Mouse (Mus musculus) midbrain, embryonic 13.5 days (tissue): ENCODE results near the gene Styxl1. TPM values are rescaled to one million over a fixed set of nuclear protein-coding genes. Genes with fewer than 3 reads are reported as not detected.

Experiments used
- ATAC-seq: fragments of 200-750 bp; cut with Nextera tagmentation; 2 replicates; pipeline ENCODE4 v1.8.0; 2017; ENCODE audit warnings: mild to moderate bottlenecking, moderate TSS enrichment, moderate library complexity
- H3K27ac ChIP-seq: fragments of 300-500 bp; sonication (generic); 2 replicates; pipeline ENCODE4 v1.5.1; 2015; ENCODE audit warnings: inconsistent platforms, mild to moderate bottlenecking, moderate library complexity
- H3K27me3 ChIP-seq: fragments of 300-500 bp; sonication (generic); 2 replicates; pipeline ENCODE4 v1.6.1; 2015; ENCODE audit warnings: mild to moderate bottlenecking, inconsistent platforms
- H3K36me3 ChIP-seq: fragments of 300-500 bp; sonication (generic); 2 replicates; pipeline ENCODE4 v1.6.1; 2015; ENCODE audit warnings: mild to moderate bottlenecking, inconsistent platforms
- H3K4me1 ChIP-seq: fragments of 300-500 bp; sonication (generic); replicated peaks from 2 replicates; pipeline ENCODE4 v1.6.1; 2015; ENCODE audit warnings: inconsistent platforms
- H3K4me2 ChIP-seq: fragments of 300-500 bp; sonication (generic); replicated peaks from 2 replicates; pipeline ENCODE4 v1.6.1; 2015; ENCODE audit warnings: moderate library complexity, mild to moderate bottlenecking, inconsistent platforms
- H3K4me3 ChIP-seq: fragments of 300-500 bp; sonication (generic); replicated peaks from 2 replicates; pipeline ENCODE4 v1.5.1; 2015; ENCODE audit warnings: mild to moderate bottlenecking, inconsistent platforms
- H3K9ac ChIP-seq: fragments of 300-500 bp; sonication (generic); replicated peaks from 2 replicates; pipeline ENCODE4 v1.6.1; 2015; ENCODE audit warnings: mild to moderate bottlenecking, inconsistent platforms
- H3K9me3 ChIP-seq: fragments of 300-500 bp; sonication (generic); 2 replicates; pipeline ENCODE4 v1.6.1; 2016; ENCODE audit warnings: mild to moderate bottlenecking, inconsistent platforms
- WGBS: fragments of 180-500 bp; shearing (Covaris S2); methylation state at CpG from one replicate; pipeline ENCODE4 v1.1.7; 2015; 5-methylcytosine and 5-hydroxymethylcytosine counted together
- polyA plus RNA-seq: library from polyadenylated mRNA; unstranded; fragments of >200 nt; fragmentation: Nextera tagmentation; extraction: Ambion mirVana; gene quantifications from 2 replicates; pipeline ENCODE4 v1.2.1, GENCODE M21; 2015

The Styxl1 gene
- polyA plus RNA-seq, 1 experiment from 2014 or later = 0.34 TPM

GRCm38 (mm10) chr5:135723165-135723751, 54.9 kb downstream of the Styxl1 start:
- WGBS = 78% methylated on average over 3 of the region's 3 CpGs
- H3K4me2 ChIP-seq = no peak overlapping the region
- H3K36me3 ChIP-seq = peaks cover 13% of the 10 kb centered on the region
- no peak overlapping the region for H3K4me3 ChIP-seq
- no peaks in the 10 kb centered on the region for H3K27me3 ChIP-seq
- ATAC-seq = no peak
- H3K9me3 ChIP-seq = no peaks in the 10 kb centered on the region
- no peak overlapping the region for H3K9ac ChIP-seq
- peaks cover 53% of the 10 kb centered on the region for H3K4me1 ChIP-seq
- no peak overlapping the region for H3K27ac ChIP-seq

GRCm38 (mm10) chr5:135722121-135722520, 56.1 kb downstream of the Styxl1 start:
- H3K27me3 ChIP-seq = no peaks in the 10 kb centered on the region
- no peak for ATAC-seq
- peaks cover 41% of the 10 kb centered on the region for H3K4me1 ChIP-seq
- WGBS = 85% methylated on average over 11 of the region's 11 CpGs
- H3K4me3 ChIP-seq = no peak overlapping the region
- H3K36me3 ChIP-seq = peaks cover 23% of the 10 kb centered on the region
- no peaks in the 10 kb centered on the region for H3K9me3 ChIP-seq
- H3K9ac ChIP-seq = no peak overlapping the region
- H3K27ac ChIP-seq = 0 out of 2 replicates have a peak overlapping the region, but pooled peaks have one; percentile 17
- no peak overlapping the region for H3K4me2 ChIP-seq

- Histone ChIP-seq H3K4me3 (no peak overlapping the region), H3K4me1 (peaks cover 31% of the 10 kb centered on the region), H3K4me2 (no peak overlapping the region), H3K27me3 (no peaks in the 10 kb centered on the region), H3K36me3 (peaks cover 33% of the 10 kb centered on the region), H3K27ac (no peak overlapping the region), H3K9ac (no peak overlapping the region), H3K9me3 (no peaks in the 10 kb centered on the region)
- WGBS = 95% methylated on average over 8 of the region's 8 CpGs
- no peak for ATAC-seq
Observed at GRCm38 (mm10) chr5:135721076-135721475, 57.1 kb downstream of the Styxl1 start.

GRCm38 (mm10) chr5:135720121-135720520, 58.1 kb downstream of the Styxl1 start:
- H3K4me2 ChIP-seq = no peak overlapping the region
- H3K4me1 ChIP-seq = peaks cover 21% of the 10 kb centered on the region
- no peak overlapping the region for H3K27ac ChIP-seq
- H3K9me3 ChIP-seq = no peaks in the 10 kb centered on the region
- no peak for ATAC-seq
- no peak overlapping the region for H3K4me3 ChIP-seq
- WGBS = 81% methylated on average over 3 of the region's 3 CpGs
- peaks cover 41% of the 10 kb centered on the region for H3K36me3 ChIP-seq
- no peaks in the 10 kb centered on the region for H3K27me3 ChIP-seq
- no peak overlapping the region for H3K9ac ChIP-seq

- Histone ChIP-seq H3K27ac (no peak overlapping the region), H3K9ac (no peak overlapping the region), H3K36me3 (peaks cover 41% of the 10 kb centered on the region), H3K9me3 (no peaks in the 10 kb centered on the region), H3K4me2 (no peak overlapping the region), H3K27me3 (no peaks in the 10 kb centered on the region), H3K4me1 (peaks cover 17% of the 10 kb centered on the region), H3K4me3 (no peak overlapping the region)
- ATAC-seq = no peak
- WGBS = 86% methylated on average over 10 of the region's 10 CpGs
Observed at GRCm38 (mm10) chr5:135719586-135720120, 58.5 kb downstream of the Styxl1 start.

- ATAC-seq = no peak
- H3K9ac ChIP-seq = no peak overlapping the region
- H3K4me2 ChIP-seq = no peak overlapping the region
- no peaks in the 10 kb centered on the region for H3K9me3 ChIP-seq
- H3K36me3 ChIP-seq = peaks cover 42% of the 10 kb centered on the region
- no peaks in the 10 kb centered on the region for H3K27me3 ChIP-seq
- H3K4me3 ChIP-seq = no peak overlapping the region
- 59% methylated on average over 10 of the region's 10 CpGs for whole genome bisulfite sequencing
- H3K27ac ChIP-seq = no peak overlapping the region
- H3K4me1 ChIP-seq = peaks cover 8% of the 10 kb centered on the region
Observed at GRCm38 (mm10) chr5:135715624-135716023, 62.6 kb downstream of the Styxl1 start.

- no peak for ATAC-seq
- 86% methylated on average over 16 of the region's 16 CpGs for WGBS
- no peak overlapping the region for H3K27ac ChIP-seq
Observed at GRCm38 (mm10) chr5:135713441-135714218, 64.6 kb downstream of the Styxl1 start.

GRCm38 (mm10) chr5:135712803-135713202, 65.4 kb downstream of the Styxl1 start:
- no peak overlapping the region for H3K9ac ChIP-seq
- no peak overlapping the region for H3K4me2 ChIP-seq
- H3K36me3 ChIP-seq = peaks cover 43% of the 10 kb centered on the region
- H3K27ac ChIP-seq = no peak overlapping the region
- no peaks in the 10 kb centered on the region for H3K9me3 ChIP-seq
- H3K4me3 ChIP-seq = no peak overlapping the region
- peaks cover 8% of the 10 kb centered on the region for H3K4me1 ChIP-seq
- ATAC-seq = no peak
- WGBS = 71% methylated on average over 4 of the region's 4 CpGs
- H3K27me3 ChIP-seq = no peaks in the 10 kb centered on the region

More at GRCm38 (mm10) chr5:135713441-135714218, 64.6 kb downstream of the Styxl1 start:
- Histone ChIP-seq H3K4me2 (no peak overlapping the region), H3K9me3 (no peaks in the 10 kb centered on the region), H3K27me3 (no peaks in the 10 kb centered on the region), H3K36me3 (peaks cover 44% of the 10 kb centered on the region), H3K9ac (no peak overlapping the region), H3K4me1 (peaks cover 8% of the 10 kb centered on the region), H3K4me3 (no peak overlapping the region)

GRCm38 (mm10) chr5:135711582-135712355, 66.4 kb downstream of the Styxl1 start:
- Histone ChIP-seq H3K27ac (no peak overlapping the region), H3K9ac (no peak overlapping the region), H3K27me3 (no peaks in the 10 kb centered on the region), H3K36me3 (peaks cover 43% of the 10 kb centered on the region), H3K4me2 (no peak overlapping the region), H3K4me3 (no peak overlapping the region), H3K9me3 (no peaks in the 10 kb centered on the region), H3K4me1 (peaks cover 8% of the 10 kb centered on the region)
- no peak for ATAC-seq
- WGBS = 92% methylated on average over 13 of the region's 13 CpGs

- Histone ChIP-seq H3K4me2 (no peak overlapping the region), H3K27me3 (no peaks in the 10 kb centered on the region), H3K36me3 (peaks cover 37% of the 10 kb centered on the region), H3K4me1 (peaks cover 8% of the 10 kb centered on the region), H3K9me3 (no peaks in the 10 kb centered on the region), H3K9ac (no peak overlapping the region), H3K4me3 (no peak overlapping the region), H3K27ac (no peak overlapping the region)
- no peak for ATAC-seq
- WGBS = 90% methylated on average over 7 of the region's 7 CpGs
Observed at GRCm38 (mm10) chr5:135710599-135711214, 67.5 kb downstream of the Styxl1 start.

- Histone ChIP-seq H3K4me2 (no peak overlapping the region), H3K9ac (no peak overlapping the region), H3K4me1 (peaks cover 8% of the 10 kb centered on the region), H3K27ac (no peak overlapping the region), H3K27me3 (no peaks in the 10 kb centered on the region), H3K9me3 (no peaks in the 10 kb centered on the region), H3K4me3 (no peak overlapping the region), H3K36me3 (peaks cover 33% of the 10 kb centered on the region)
- 94% methylated on average over 5 of the region's 5 CpGs for WGBS
- ATAC-seq = no peak
Observed at GRCm38 (mm10) chr5:135709716-135710115, 68.5 kb downstream of the Styxl1 start.
